Mouse (Mus musculus) intestine, embryonic 14.5 days (tissue): Measurements from ENCODE around the gene Tnfsf13b. TPM values are rescaled to one million over a fixed set of nuclear protein-coding genes. Genes with fewer than 3 reads are reported as not detected.

Source experiments
- ATAC-seq: fragments of 200-750 bp; cut with Nextera tagmentation; replicated peaks from 2 replicates; pipeline ENCODE4 v1.8.0; 2017; ENCODE audit warnings: low read depth, moderate number of reproducible peaks, moderate TSS enrichment, moderate library complexity; ENCODE audit not compliant: low FRiP score, low TSS enrichment
- DNase-seq: peaks from one replicate; pipeline ENCODE4 v3.0.0-alpha.2; 2018; ENCODE audit warnings: low spot score
- H3K27ac ChIP-seq: fragments of 300-500 bp; sonication (generic); 2 replicates; pipeline ENCODE4 v1.5.1; 2014; ENCODE audit warnings: low read depth, mild to moderate bottlenecking, control low read depth
- H3K27me3 ChIP-seq: fragments of 300-500 bp; sonication (generic); replicated peaks from 2 replicates; pipeline ENCODE4 v1.6.1; 2014; ENCODE audit warnings: low read length, control low read depth; ENCODE audit not compliant: control insufficient read depth, insufficient read depth
- H3K36me3 ChIP-seq: fragments of 300-500 bp; sonication (generic); 2 replicates; pipeline ENCODE4 v1.6.1; 2014; ENCODE audit warnings: low read length, control low read depth; ENCODE audit not compliant: control insufficient read depth, insufficient read depth
- H3K4me1 ChIP-seq: fragments of 300-500 bp; sonication (generic); replicated peaks from 2 replicates; pipeline ENCODE4 v1.6.1; 2014; ENCODE audit warnings: low read length, control low read depth, mixed read lengths; ENCODE audit not compliant: control insufficient read depth, insufficient read depth
- H3K4me2 ChIP-seq: fragments of 300-500 bp; sonication (generic); 2 replicates; pipeline ENCODE4 v1.6.1; 2014; ENCODE audit warnings: low read length
- H3K4me3 ChIP-seq: fragments of 300-500 bp; sonication (generic); 2 replicates; pipeline ENCODE4 v1.5.1; 2014; ENCODE audit warnings: low read depth, low read length, control low read depth, mixed read lengths
- H3K9ac ChIP-seq: fragments of 300-500 bp; sonication (generic); 2 replicates; pipeline ENCODE4 v1.6.1; 2014; ENCODE audit warnings: mild to moderate bottlenecking, low read length
- H3K9me3 ChIP-seq: fragments of 300-500 bp; sonication (generic); 2 replicates; pipeline ENCODE4 v1.6.1; 2016; ENCODE audit warnings: low read length, control low read depth; ENCODE audit not compliant: control insufficient read depth
- WGBS: fragments of 180-500 bp; shearing (Covaris S2); extraction: QIAGEN DNeasy Blood & Tissue Kit; methylation state at CpG from one replicate; pipeline ENCODE4 v1.1.7; 2014; 5-methylcytosine and 5-hydroxymethylcytosine counted together
- polyA plus RNA-seq: library from polyadenylated mRNA; unstranded; fragments of >200 nt; fragmentation: Nextera tagmentation; extraction: Ambion mirVana; gene quantifications from 2 replicates; pipeline ENCODE4 v1.2.1, GENCODE M21; 2014

Tnfsf13b gene
- polyA plus RNA-seq, 1 experiment from 2014 or later = 0.80 TPM

DNA sequence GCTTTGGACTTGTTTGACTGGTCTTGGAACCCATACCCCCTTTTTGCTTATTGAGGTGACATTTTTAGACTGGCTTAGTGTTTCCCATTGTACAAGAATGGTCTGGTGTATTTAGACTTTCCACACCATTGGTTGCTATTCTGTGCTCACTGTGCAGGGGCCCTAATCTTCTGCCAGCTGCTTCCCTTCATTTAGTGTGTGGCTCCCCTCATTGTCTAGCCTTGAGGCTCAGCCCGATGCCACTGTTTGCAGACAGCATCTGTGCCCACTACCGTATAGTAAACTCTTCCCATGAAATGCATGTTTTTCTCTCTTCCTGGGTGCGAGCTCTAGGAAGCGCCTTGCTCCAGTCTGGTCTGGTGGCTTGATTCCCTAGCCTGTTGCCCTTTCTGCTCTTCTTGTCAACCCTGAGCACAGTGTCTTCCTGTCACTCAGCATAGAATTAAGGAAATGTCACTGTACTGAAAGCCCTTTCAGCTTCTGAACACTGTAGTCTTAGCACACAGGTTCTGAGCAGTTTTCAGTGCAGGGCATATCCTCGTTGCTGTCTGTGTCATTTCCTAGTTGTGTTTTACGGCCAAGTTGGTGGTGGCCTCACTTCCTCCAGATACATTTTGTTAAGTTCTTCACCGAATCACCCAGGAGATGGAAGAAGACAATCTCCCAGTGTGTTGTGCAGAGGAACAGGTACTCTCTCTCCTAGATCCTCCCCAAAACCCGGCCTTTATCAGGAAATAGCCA lies 24.2 kb downstream of the Tnfsf13b start:
- no peak overlapping the region for H3K4me2 ChIP-seq
- H3K9ac ChIP-seq = no peak overlapping the region
- WGBS = 78% methylated on average over 8 of the region's 8 CpGs
- DNase-seq = no peak
- no peaks in the 10 kb centered on the region for H3K27me3 ChIP-seq
- no peak for ATAC-seq
- H3K4me3 ChIP-seq = no peak overlapping the region
- no peak overlapping the region for H3K27ac ChIP-seq
- no peaks in the 10 kb centered on the region for H3K4me1 ChIP-seq
- no peaks in the 10 kb centered on the region for H3K36me3 ChIP-seq
- no peaks in the 10 kb centered on the region for H3K9me3 ChIP-seq

DNA sequence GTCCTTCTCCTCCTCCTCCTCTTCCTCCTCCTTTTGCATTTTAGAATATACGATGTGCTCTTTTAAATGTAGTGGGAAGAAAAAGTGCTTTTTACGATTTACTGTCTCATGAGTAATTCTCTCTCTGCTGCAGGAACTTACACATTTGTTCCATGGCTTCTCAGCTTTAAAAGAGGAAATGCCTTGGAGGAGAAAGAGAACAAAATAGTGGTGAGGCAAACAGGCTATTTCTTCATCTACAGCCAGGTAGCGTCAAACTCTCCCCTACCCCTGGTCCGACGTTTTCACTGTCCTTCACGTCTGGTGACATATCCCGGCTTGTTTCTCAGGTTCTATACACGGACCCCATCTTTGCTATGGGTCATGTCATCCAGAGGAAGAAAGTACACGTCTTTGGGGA lies 24.9 kb downstream of the Tnfsf13b start:
- no peak for ATAC-seq
- 79% methylated on average over 9 of the region's 9 CpGs for WGBS

DNA sequence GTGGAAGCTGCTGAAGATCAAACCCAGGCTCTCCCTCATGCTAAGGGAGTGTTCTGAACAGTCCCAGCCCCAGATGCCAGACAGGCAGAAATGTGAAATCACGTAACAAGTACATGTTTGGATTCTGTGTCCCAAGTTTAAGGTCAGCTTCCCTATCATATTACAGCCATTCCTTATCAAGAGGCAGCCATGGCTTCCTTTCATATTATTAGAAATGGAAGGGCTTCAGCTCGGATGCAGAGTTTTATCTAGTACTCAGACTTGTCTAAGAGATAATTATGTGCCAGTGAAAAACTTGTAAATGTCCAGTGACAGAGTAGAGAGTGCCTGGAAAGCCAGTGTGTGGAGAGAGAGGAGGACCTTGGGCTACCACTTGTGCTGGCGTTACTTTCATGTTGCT lies 34.6 kb downstream of the Tnfsf13b start:
- DNase-seq (no peak), ATAC-seq (no peak)
- Histone ChIP-seq H3K27ac (no peak overlapping the region), H3K4me1 (no peaks in the 10 kb centered on the region), H3K9ac (no peak overlapping the region), H3K36me3 (no peaks in the 10 kb centered on the region), H3K4me2 (no peak overlapping the region), H3K4me3 (no peak overlapping the region), H3K27me3 (no peaks in the 10 kb centered on the region), H3K9me3 (no peaks in the 10 kb centered on the region)
- 61% methylated on average over 3 of the region's 3 CpGs for WGBS

More for the DNA sequence above, 24.9 kb downstream of the Tnfsf13b start:
- Histone ChIP-seq H3K9me3 (no peaks in the 10 kb centered on the region), H3K4me2 (no peak overlapping the region), H3K9ac (no peak overlapping the region), H3K4me3 (no peak overlapping the region), H3K27me3 (no peaks in the 10 kb centered on the region), H3K4me1 (no peaks in the 10 kb centered on the region), H3K27ac (no peak overlapping the region), H3K36me3 (no peaks in the 10 kb centered on the region)
- no peak for DNase-seq

DNA sequence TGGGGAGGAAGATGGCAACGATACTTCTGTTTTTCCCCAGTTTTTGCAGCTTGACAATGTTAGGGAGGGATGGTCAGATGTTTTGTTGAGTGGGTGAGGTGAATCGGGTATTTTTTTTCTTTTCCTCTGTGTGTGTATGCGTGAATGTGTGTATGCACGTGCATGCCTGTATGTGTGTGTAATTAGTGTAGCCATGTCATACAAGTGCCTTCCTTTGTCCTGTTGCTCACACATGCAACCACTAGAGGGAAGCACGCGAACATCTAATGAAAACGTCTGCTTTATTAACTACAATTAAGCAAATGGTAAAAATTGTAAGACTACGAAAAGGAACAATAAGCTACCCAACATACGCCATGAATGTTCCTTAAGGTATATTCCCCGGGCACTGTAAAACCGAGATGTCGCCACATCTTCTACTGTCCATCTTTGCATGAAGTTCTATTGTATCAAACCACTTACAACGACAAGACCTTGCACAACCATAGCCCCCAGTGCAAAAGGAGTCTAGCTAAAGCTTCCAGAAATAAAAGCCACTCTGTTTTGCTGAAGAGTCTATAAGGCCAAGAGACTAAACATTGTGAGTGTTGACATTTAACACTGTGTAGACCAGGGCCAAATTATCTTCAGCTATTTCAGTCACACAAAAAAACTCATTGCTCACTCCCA lies 37.7 kb downstream of the Tnfsf13b start:
- Histone ChIP-seq H3K4me1 (no peaks in the 10 kb centered on the region), H3K36me3 (no peaks in the 10 kb centered on the region), H3K4me3 (no peak overlapping the region), H3K27me3 (no peaks in the 10 kb centered on the region), H3K4me2 (no peak overlapping the region), H3K9me3 (no peaks in the 10 kb centered on the region), H3K27ac (no peak overlapping the region), H3K9ac (no peak overlapping the region)
- no peak for ATAC-seq
- DNase-seq = peak; percentile 55
- 56% methylated on average over 13 of the region's 13 CpGs for WGBS

DNA sequence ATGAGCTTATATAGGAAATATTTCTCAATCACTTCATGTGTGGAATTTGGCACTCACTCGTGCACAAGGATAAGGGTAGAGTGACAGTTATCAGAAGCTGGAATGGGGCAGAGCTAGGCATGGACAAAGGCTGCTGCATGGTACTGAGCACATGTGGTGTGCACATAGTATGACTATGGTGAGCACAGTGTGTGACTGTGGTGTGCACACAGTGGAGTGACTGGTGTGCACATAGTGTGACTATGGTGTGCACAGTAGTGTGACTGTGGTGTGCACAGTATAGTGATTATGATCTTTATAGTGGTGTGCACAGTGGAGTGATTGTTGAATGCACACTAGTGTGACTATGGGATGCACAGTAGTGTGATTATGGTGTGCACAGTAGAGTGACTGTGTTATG lies 39.5 kb downstream of the Tnfsf13b start:
- Histone ChIP-seq H3K9me3 (no peaks in the 10 kb centered on the region), H3K27me3 (no peaks in the 10 kb centered on the region), H3K9ac (no peak overlapping the region), H3K4me3 (no peak overlapping the region), H3K4me1 (no peaks in the 10 kb centered on the region), H3K36me3 (no peaks in the 10 kb centered on the region), H3K4me2 (no peak overlapping the region), H3K27ac (no peak overlapping the region)
- ATAC-seq (no peak), DNase-seq (no peak)
- WGBS = 74% methylated on average over 1 of the region's 1 CpGs

DNA sequence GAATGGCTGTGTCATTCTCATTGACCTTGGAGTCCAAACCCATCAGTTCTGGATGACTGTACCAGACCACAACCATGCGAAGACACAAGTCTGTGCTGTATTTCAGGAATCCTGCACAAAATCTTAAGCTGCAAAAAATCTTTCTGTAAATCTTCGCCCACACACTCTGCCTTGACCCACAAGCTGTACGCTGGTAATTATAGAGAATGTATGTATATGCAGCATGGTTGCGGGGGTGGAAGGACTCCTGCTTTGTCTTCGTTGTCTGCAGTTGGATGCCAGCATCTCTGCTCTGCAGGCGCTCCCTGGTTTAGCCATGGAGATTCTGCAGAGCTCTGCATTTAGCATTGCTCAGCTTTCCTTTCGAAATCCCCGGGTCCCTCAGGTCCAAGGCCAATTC lies 42.9 kb downstream of the Tnfsf13b start:
- no peak overlapping the region for H3K9ac ChIP-seq
- DNase-seq (no peak), ATAC-seq (no peak)
- 65% methylated on average over 8 of the region's 8 CpGs for WGBS
- no peak overlapping the region for H3K27ac ChIP-seq
- no peak overlapping the region for H3K4me3 ChIP-seq
- H3K36me3 ChIP-seq = no peaks in the 10 kb centered on the region
- no peaks in the 10 kb centered on the region for H3K9me3 ChIP-seq
- H3K4me2 ChIP-seq = no peak overlapping the region
- H3K4me1 ChIP-seq = no peaks in the 10 kb centered on the region
- no peaks in the 10 kb centered on the region for H3K27me3 ChIP-seq

DNA sequence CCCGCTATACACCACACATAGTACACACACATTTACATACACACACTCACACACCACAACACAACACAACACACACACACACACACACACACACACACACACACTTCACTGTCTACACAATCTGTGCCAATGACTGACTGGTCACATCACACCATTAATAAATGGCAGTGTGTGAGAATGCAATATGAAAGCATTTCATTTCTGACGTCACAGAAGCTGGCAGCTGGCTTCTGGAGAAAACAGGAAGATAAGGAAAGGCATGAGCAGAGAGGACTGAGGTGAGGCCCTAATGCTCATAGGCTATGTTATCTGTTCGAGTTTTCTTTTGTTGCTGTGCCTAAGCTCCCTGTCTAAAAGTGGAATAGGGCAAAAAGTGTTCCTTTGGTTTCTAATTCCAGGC lies 45.3 kb downstream of the Tnfsf13b start:
- Histone ChIP-seq H3K4me2 (no peak overlapping the region), H3K9ac (no peak overlapping the region), H3K9me3 (no peaks in the 10 kb centered on the region), H3K27me3 (no peaks in the 10 kb centered on the region), H3K4me1 (no peaks in the 10 kb centered on the region), H3K36me3 (no peaks in the 10 kb centered on the region), H3K4me3 (no peak overlapping the region), H3K27ac (no peak overlapping the region)
- DNase-seq = no peak
- ATAC-seq = no peak
- WGBS = 50% methylated on average over 3 of the region's 3 CpGs

DNA sequence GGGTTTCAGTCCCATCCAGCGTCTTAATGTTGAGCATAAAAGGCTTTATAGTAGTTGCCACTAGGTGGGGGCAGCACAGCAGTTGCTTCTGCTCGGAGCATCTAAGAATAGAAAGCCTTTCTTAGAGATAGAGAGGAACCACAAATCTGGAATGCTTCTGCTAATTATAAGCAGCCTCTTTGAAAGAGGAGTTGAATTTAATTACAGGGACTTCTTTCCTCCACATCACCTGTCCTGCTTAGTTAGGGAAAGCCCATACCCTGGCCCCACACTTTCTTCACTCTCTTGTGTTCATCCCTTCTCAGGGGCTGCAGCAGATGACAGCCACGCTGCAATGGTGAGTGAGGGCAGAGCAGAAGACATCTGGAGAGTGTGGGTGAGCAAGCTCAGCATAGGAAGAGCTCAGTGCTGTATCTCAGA lies 47.3 kb downstream of the Tnfsf13b start:
- 23% methylated on average over 3 of the region's 3 CpGs for WGBS

DNA sequence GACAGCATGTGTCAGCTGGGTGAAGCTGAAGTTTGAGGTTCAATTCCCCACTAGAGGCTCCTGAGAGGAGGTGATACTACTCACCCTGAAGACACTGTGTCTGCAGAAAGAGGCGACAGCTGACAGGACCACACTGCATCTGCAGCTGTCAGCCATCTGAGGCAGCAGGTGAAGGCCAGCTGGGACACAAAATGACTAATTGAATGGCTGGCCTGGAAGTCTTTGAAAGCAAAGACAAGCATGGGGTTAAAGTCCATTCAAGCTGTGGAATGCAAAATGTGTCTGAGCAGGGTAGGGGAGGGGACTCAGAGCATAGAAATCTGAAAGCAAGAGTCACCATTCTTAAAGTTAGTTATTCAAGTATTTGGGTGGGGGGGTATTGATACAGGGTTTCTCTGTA lies 54.7 kb downstream of the Tnfsf13b start:
- 37% methylated on average over 1 of the region's 1 CpGs for WGBS
- Histone ChIP-seq H3K27ac (no peak overlapping the region), H3K36me3 (no peaks in the 10 kb centered on the region), H3K4me3 (no peak overlapping the region), H3K9me3 (no peaks in the 10 kb centered on the region), H3K27me3 (no peaks in the 10 kb centered on the region), H3K4me2 (no peak overlapping the region), H3K4me1 (no peaks in the 10 kb centered on the region), H3K9ac (no peak overlapping the region)
- no peak for DNase-seq
- ATAC-seq = no peak

More for the DNA sequence above, 47.3 kb downstream of the Tnfsf13b start:
- H3K9ac ChIP-seq = no peak overlapping the region
- no peaks in the 10 kb centered on the region for H3K27me3 ChIP-seq
- no peaks in the 10 kb centered on the region for H3K4me1 ChIP-seq
- peak; percentile 52 for DNase-seq
- ATAC-seq = no peak
- H3K4me2 ChIP-seq = no peak overlapping the region
- no peak overlapping the region for H3K27ac ChIP-seq
- H3K4me3 ChIP-seq = no peak overlapping the region
- H3K36me3 ChIP-seq = no peaks in the 10 kb centered on the region
- H3K9me3 ChIP-seq = no peaks in the 10 kb centered on the region
